Mouse (Mus musculus): ENCODE measurements around the gene Ankub1. TPM values are rescaled to one million over a fixed set of nuclear protein-coding genes. Genes with fewer than 3 reads are reported as not detected.

The Ankub1 gene
- 0.09 TPM in 1 of 2 replicates, not detected in the other for polyA plus RNA-seq (2016; fragmentation: Nextera tagmentation; extraction: Ambion mirVana)

GRCm38 (mm10) chr3:57692719-57693118 is at the start of gene Ankub1:
Gene Ankub1, minus strand, starts transcription at chr3:57692799.
- WGBS = 46% methylated on average over 2 of the region's 2 CpGs
- ATAC-seq (ENCODE audit: low FRiP score, low read depth) = no peak
- Histone ChIP-seq H3K9ac (no peak within 1 kb of the TSS), H3K4me1 (no peaks in the 10 kb centered on the region), H3K9me3 (no peaks in the 10 kb centered on the region), H3K4me3 (no peak within 1 kb of the TSS), H3K27me3 (replicated peaks) (no peaks in the 10 kb centered on the region), H3K27ac (no peak within 1 kb of the TSS), H3K36me3 (no peaks in the 10 kb centered on the region), H3K4me2 (replicated peaks) (no peak within 1 kb of the TSS)

DNA sequence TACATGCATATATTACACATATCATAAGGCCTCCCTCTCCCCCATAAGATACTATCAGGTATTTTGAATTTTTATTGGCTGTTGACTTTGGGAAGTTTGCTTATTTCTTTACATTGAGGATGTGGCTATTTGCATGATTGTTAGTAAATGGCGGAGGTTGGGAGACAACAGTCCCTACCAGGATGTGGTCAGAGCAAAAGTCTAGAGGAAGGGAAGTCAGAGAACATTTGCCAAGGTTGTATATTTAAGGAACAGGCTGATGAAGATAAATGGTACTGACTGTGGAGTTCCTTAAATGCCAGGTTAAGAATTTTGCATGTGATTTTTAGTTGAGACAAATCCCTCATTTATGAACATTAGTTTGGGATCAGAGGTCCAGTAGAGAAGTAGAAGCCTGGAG is 47.2 kb upstream of the Ankub1 start:
- Histone ChIP-seq H3K9me3 (no peaks in the 10 kb centered on the region), H3K27me3 (replicated peaks) (no peaks in the 10 kb centered on the region), H3K4me2 (replicated peaks) (no peak overlapping the region), H3K27ac (no peak overlapping the region), H3K4me1 (peaks cover 6% of the 10 kb centered on the region), H3K36me3 (no peaks in the 10 kb centered on the region), H3K9ac (no peak overlapping the region), H3K4me3 (no peak overlapping the region)
- ATAC-seq (ENCODE audit: low FRiP score, low read depth) = no peak
- 94% methylated on average over 1 of the region's 1 CpGs for WGBS

DNA sequence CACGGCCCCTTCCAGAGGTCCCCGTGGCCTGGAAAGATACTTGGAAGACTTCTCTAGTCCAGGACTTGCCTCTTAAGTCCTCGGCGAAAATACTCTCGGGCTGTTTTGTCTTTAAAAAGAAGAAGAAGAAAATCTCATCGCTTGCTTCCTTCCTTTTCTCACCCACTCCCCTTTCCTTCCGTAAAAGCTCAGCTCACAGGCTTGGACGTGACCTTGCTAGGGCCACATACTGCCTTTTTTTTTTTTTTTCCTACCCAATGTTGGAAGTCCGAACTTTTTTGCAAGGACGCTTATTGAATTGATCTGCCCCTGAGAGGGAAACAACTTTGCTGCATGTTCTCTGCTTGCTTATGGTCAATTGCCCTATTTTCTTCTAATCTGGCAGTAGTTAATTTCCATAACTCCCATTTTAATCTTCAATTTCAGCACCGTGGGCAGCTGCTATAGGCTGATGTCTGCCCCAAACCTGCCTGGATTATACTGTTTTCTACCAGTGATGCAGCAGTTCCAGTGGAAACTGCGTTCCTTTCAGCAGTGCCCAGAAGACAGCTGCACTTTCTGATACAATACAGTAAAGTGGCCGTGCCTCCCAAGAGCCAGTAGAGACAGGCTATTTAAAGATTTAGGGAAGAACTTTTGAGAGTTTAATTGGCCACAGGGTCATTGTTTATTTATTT is 44.0 kb upstream of the Ankub1 start:
- ATAC-seq (ENCODE audit: low FRiP score, low read depth) = no peak
- Histone ChIP-seq H3K27me3 (replicated peaks) (no peaks in the 10 kb centered on the region), H3K27ac (peak overlapping the region; percentile 72), H3K4me2 (replicated peaks) (peak overlapping the region; percentile 76), H3K9me3 (no peaks in the 10 kb centered on the region), H3K36me3 (no peaks in the 10 kb centered on the region), H3K4me3 (peak overlapping the region; percentile 80), H3K4me1 (peaks cover 6% of the 10 kb centered on the region), H3K9ac (peak overlapping the region; percentile 77)
- WGBS = 4% methylated on average over 13 of the region's 13 CpGs

GRCm38 (mm10) chr3:57735511-57736370 is 43.1 kb upstream of the Ankub1 start, which contains the start of gene Rnf13:
Gene Rnf13, plus strand, starts transcription at chr3:57736062.
- Histone ChIP-seq H3K4me1 (peaks cover 6% of the 10 kb centered on the region), H3K9me3 (no peaks in the 10 kb centered on the region), H3K27ac (peak within 1 kb of the TSS; percentile 72), H3K9ac (peak within 1 kb of the TSS; percentile 77), H3K4me3 (peak within 1 kb of the TSS; percentile 80), H3K4me2 (replicated peaks) (peak within 1 kb of the TSS; percentile 76), H3K36me3 (no peaks in the 10 kb centered on the region), H3K27me3 (replicated peaks) (no peaks in the 10 kb centered on the region)
- peak; percentile 100 for ATAC-seq (ENCODE audit: low FRiP score, low read depth)
- under 1% methylated on average over 59 of the region's 59 CpGs for WGBS

DNA sequence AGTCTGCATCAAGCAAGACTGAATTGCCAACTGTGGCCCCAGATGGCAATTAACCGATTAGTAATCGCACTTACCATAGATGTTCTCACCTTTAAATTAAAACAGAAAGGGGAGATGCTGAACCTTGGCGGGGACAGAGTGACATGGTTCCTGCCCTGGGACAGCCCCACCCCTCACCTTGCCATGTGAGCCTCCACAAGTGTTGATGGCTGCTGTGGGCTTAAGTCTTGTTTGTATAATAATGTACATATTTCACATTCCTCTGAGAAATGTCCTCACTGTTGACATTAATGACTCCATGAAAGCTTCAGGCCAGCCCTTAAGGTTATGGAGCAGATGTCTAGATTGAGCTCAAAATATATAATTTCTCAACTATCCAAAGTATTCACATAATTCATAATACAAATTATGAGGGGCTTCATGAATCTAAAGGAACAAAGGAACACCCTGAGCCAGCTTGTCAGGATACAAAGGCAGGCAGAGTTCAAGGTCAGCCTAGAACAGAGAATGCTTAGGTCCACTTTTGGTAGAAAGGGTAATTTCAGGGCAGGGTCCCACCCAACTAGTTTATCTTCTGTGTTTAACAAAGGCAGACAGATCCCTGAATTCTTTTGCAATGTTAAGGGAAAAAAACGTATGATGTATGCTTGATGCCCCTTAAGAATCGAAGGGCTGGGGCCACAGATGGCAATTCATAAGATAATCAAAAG is 39.8 kb upstream of the Ankub1 start:
- 80% methylated on average over 5 of the region's 5 CpGs for WGBS
- Histone ChIP-seq H3K27ac (no peak overlapping the region), H3K4me2 (replicated peaks) (no peak overlapping the region), H3K4me1 (peaks cover 6% of the 10 kb centered on the region), H3K36me3 (no peaks in the 10 kb centered on the region), H3K4me3 (no peak overlapping the region), H3K9me3 (no peaks in the 10 kb centered on the region), H3K27me3 (replicated peaks) (no peaks in the 10 kb centered on the region), H3K9ac (no peak overlapping the region)
- ATAC-seq (ENCODE audit: low FRiP score, low read depth) = no peak

GRCm38 (mm10) chr3:57714151-57714550 is 21.6 kb upstream of the Ankub1 start:
- Histone ChIP-seq H3K27ac (no peak overlapping the region), H3K27me3 (replicated peaks) (no peaks in the 10 kb centered on the region), H3K9me3 (no peaks in the 10 kb centered on the region), H3K4me1 (no peaks in the 10 kb centered on the region), H3K4me3 (no peak overlapping the region), H3K36me3 (no peaks in the 10 kb centered on the region), H3K9ac (no peak overlapping the region), H3K4me2 (replicated peaks) (no peak overlapping the region)
- ATAC-seq (ENCODE audit: low FRiP score, low read depth) = no peak
- WGBS = 90% methylated on average over 6 of the region's 6 CpGs

DNA sequence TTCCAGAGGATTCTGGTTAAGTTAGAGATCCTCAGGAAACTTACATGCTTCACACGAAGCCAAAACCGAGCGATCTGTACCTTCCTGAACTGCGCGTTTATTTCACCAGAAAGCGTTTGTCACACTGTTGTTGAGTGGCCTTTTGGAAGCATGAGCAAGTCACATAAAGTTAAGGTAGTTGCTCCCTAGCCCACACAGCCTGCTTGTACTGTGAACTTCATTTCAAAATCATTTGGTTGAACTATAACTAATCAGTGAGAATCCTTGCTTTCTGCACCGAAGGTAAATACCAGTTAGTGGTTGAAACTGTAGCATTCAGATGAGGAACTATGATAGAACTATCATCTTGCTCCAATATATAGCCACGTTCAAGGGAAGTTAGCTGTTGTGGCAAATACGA is 4.2 kb upstream of the Ankub1 start:
- no peaks in the 10 kb centered on the region for H3K36me3 ChIP-seq
- no peak overlapping the region for H3K9ac ChIP-seq
- no peaks in the 10 kb centered on the region for H3K4me1 ChIP-seq
- WGBS = 94% methylated on average over 9 of the region's 9 CpGs
- H3K27ac ChIP-seq = no peak overlapping the region
- no peaks in the 10 kb centered on the region for H3K9me3 ChIP-seq
- H3K4me2 ChIP-seq (replicated peaks) = no peak overlapping the region
- ATAC-seq (ENCODE audit: low FRiP score, low read depth) = no peak
- H3K4me3 ChIP-seq = no peak overlapping the region
- H3K27me3 ChIP-seq (replicated peaks) = no peaks in the 10 kb centered on the region

GRCm38 (mm10) chr3:57696249-57696648 is 3.6 kb upstream of the Ankub1 start:
- Histone ChIP-seq H3K4me1 (no peaks in the 10 kb centered on the region), H3K27ac (no peak overlapping the region), H3K4me3 (no peak overlapping the region), H3K4me2 (replicated peaks) (no peak overlapping the region), H3K9me3 (no peaks in the 10 kb centered on the region), H3K36me3 (no peaks in the 10 kb centered on the region), H3K9ac (no peak overlapping the region), H3K27me3 (replicated peaks) (no peaks in the 10 kb centered on the region)
- ATAC-seq (ENCODE audit: low FRiP score, low read depth) = no peak
- 91% methylated on average over 4 of the region's 4 CpGs for WGBS

- no peaks in the 10 kb centered on the region for H3K27me3 ChIP-seq (replicated peaks)
- no peak overlapping the region for H3K9ac ChIP-seq
- H3K4me1 ChIP-seq = no peaks in the 10 kb centered on the region
- WGBS = 90% methylated on average over 4 of the region's 4 CpGs
- H3K4me3 ChIP-seq = no peak overlapping the region
- no peak overlapping the region for H3K4me2 ChIP-seq (replicated peaks)
- no peaks in the 10 kb centered on the region for H3K9me3 ChIP-seq
- H3K27ac ChIP-seq = no peak overlapping the region
- ATAC-seq (ENCODE audit: low FRiP score, low read depth) = no peak
- no peaks in the 10 kb centered on the region for H3K36me3 ChIP-seq
Measured at GRCm38 (mm10) chr3:57691772-57692171, 827 bp downstream of the Ankub1 start.

GRCm38 (mm10) chr3:57677786-57678185 is 14.8 kb downstream of the Ankub1 start:
- Histone ChIP-seq H3K4me1 (no peaks in the 10 kb centered on the region), H3K9me3 (no peaks in the 10 kb centered on the region), H3K4me3 (no peak overlapping the region), H3K4me2 (replicated peaks) (no peak overlapping the region), H3K36me3 (no peaks in the 10 kb centered on the region), H3K9ac (no peak overlapping the region), H3K27me3 (replicated peaks) (no peaks in the 10 kb centered on the region), H3K27ac (no peak overlapping the region)
- ATAC-seq (ENCODE audit: low FRiP score, low read depth) = no peak

GRCm38 (mm10) chr3:57674075-57674474 is 18.5 kb downstream of the Ankub1 start:
- H3K4me3 ChIP-seq = no peak overlapping the region
- no peaks in the 10 kb centered on the region for H3K9me3 ChIP-seq
- ATAC-seq (ENCODE audit: low FRiP score, low read depth) = no peak
- WGBS = 89% methylated on average over 2 of the region's 2 CpGs
- H3K27ac ChIP-seq = no peak overlapping the region
- no peaks in the 10 kb centered on the region for H3K4me1 ChIP-seq
- H3K4me2 ChIP-seq (replicated peaks) = no peak overlapping the region
- no peaks in the 10 kb centered on the region for H3K36me3 ChIP-seq
- H3K27me3 ChIP-seq (replicated peaks) = no peaks in the 10 kb centered on the region
- H3K9ac ChIP-seq = no peak overlapping the region

GRCm38 (mm10) chr3:57673586-57673985 is 19.0 kb downstream of the Ankub1 start:
- WGBS = 88% methylated on average over 4 of the region's 4 CpGs
- ATAC-seq (ENCODE audit: low FRiP score, low read depth) = no peak
- H3K27ac ChIP-seq = no peak overlapping the region
- no peaks in the 10 kb centered on the region for H3K9me3 ChIP-seq
- H3K4me3 ChIP-seq = no peak overlapping the region
- H3K27me3 ChIP-seq (replicated peaks) = no peaks in the 10 kb centered on the region
- H3K4me2 ChIP-seq (replicated peaks) = no peak overlapping the region
- no peaks in the 10 kb centered on the region for H3K4me1 ChIP-seq
- no peaks in the 10 kb centered on the region for H3K36me3 ChIP-seq
- no peak overlapping the region for H3K9ac ChIP-seq

All from neural tube, embryonic 12.5 days (tissue).